Mouse (Mus musculus) E14TG2a.4 (cell line): ENCODE data around the gene Asic3.

Experiments
- CTCF ChIP-seq: conservative IDR thresholded peaks from 2 replicates; pipeline ENCODE4 v1.5.1; 2014; ENCODE audit warnings: low read length
- NANOG ChIP-seq: IDR thresholded peaks from 2 replicates; pipeline ENCODE4 v1.6.1; 2014; ENCODE audit warnings: borderline replicate concordance, low read length, mixed read lengths
- POU5F1 ChIP-seq: IDR thresholded peaks from 2 replicates; pipeline ENCODE4 v1.6.1; 2014; ENCODE audit warnings: low read length, borderline replicate concordance

GRCm38 (mm10) chr5:24374216-24374615, 39.0 kb upstream of the Asic3 start:
- TF ChIP-seq CTCF (no peak), NANOG (no peak), POU5F1 (no peak)
